Mouse (Mus musculus): ENCODE results near the gene Gys1. TPM values are rescaled to one million over a fixed set of nuclear protein-coding genes. Genes with fewer than 3 reads are reported as not detected.
"Not testable (repeated sequence)": the region's sequence is repeated elsewhere in the genome, so short reads cannot be mapped to it uniquely, and the experiment has no call there.

The Gys1 gene
- polyA plus RNA-seq (2015; fragmentation: Nextera tagmentation; extraction: Ambion mirVana), result 10.1 and 10.6 TPM in 2 replicates

GRCm38 (mm10) chr7:45434203-45435015 lies at the start of gene Gys1:
Gene Gys1 (plus strand): TSS chr7:45434844.
- WGBS, result under 1% methylated on average over 45 of the region's 45 CpGs
- H3K27ac ChIP-seq (replicated peaks), result peak within 1 kb of the TSS; percentile 82

GRCm38 (mm10) chr7:45386077-45386476 lies 48.6 kb upstream of the Gys1 start:
- Histone ChIP-seq H3K4me2 (replicated peaks; ENCODE audit: low read depth) (no peak overlapping the region), H3K27me3 (ENCODE audit: control insufficient read depth, insufficient read depth, low read length) (no peaks in the 10 kb centered on the region), H3K9me3 (ENCODE audit: control insufficient read depth, low read length) (no peaks in the 10 kb centered on the region), H3K4me3 (ENCODE audit: low read depth, low read length) (no peak overlapping the region), H3K27ac (replicated peaks) (no peak overlapping the region), H3K9ac (ENCODE audit: low read length) (no peak overlapping the region), H3K36me3 (ENCODE audit: control insufficient read depth, insufficient read depth, low read length) (peaks cover 60% of the 10 kb centered on the region), H3K4me1 (replicated peaks; ENCODE audit: control insufficient read depth, insufficient read depth) (no peaks in the 10 kb centered on the region)
- no peak for ATAC-seq (ENCODE audit: low FRiP score, low TSS enrichment)
- 93% methylated on average over 3 of the region's 3 CpGs for WGBS
- TF ChIP-seq CTCF (IDR thresholded peaks at IDR 0.05; ENCODE audit: low read depth), result peak; percentile 55
- TF ChIP-seq EP300 (optimal IDR thresholded peaks at IDR 0.05), result no peak
- DNase-seq (ENCODE audit: low spot score), result no peak

More at GRCm38 (mm10) chr7:45434203-45435015, at the start of gene Gys1:
- Histone ChIP-seq H3K4me1 (replicated peaks; ENCODE audit: control insufficient read depth, insufficient read depth) (peaks cover 9% of the 10 kb centered on the region), H3K9ac (ENCODE audit: low read length) (peak within 1 kb of the TSS; percentile 76), H3K9me3 (ENCODE audit: control insufficient read depth, low read length) (no peaks in the 10 kb centered on the region), H3K4me3 (ENCODE audit: low read depth, low read length) (peak within 1 kb of the TSS; percentile 53), H3K36me3 (ENCODE audit: control insufficient read depth, insufficient read depth, low read length) (peaks cover 6% of the 10 kb centered on the region; the same call in 1 of the 2 replicates), H3K4me2 (replicated peaks; ENCODE audit: low read depth) (peak within 1 kb of the TSS; percentile 94), H3K27me3 (ENCODE audit: control insufficient read depth, insufficient read depth, low read length) (no peaks in the 10 kb centered on the region)
- DNase-seq (ENCODE audit: low spot score) (peak; percentile 100), ATAC-seq (ENCODE audit: low FRiP score, low TSS enrichment) (peak; percentile 96)
- TF ChIP-seq EP300 (optimal IDR thresholded peaks at IDR 0.05) (peak; percentile 67), CTCF (IDR thresholded peaks at IDR 0.05; ENCODE audit: low read depth) (peak; percentile 98)

- ATAC-seq (ENCODE audit: low FRiP score, low TSS enrichment), result peak; percentile 76
- Histone ChIP-seq H3K4me1 (replicated peaks; ENCODE audit: control insufficient read depth, insufficient read depth) (peaks cover 4% of the 10 kb centered on the region; the same call in 1 of the 2 replicates), H3K9ac (ENCODE audit: low read length) (peak overlapping the region; percentile 80), H3K9me3 (ENCODE audit: control insufficient read depth, low read length) (no peaks in the 10 kb centered on the region), H3K36me3 (ENCODE audit: control insufficient read depth, insufficient read depth, low read length) (peaks cover 14% of the 10 kb centered on the region; the same call in 1 of the 2 replicates), H3K4me3 (ENCODE audit: low read depth, low read length) (peak overlapping the region; percentile 75), H3K27ac (replicated peaks) (peak overlapping the region; percentile 97), H3K27me3 (ENCODE audit: control insufficient read depth, insufficient read depth, low read length) (no peaks in the 10 kb centered on the region), H3K4me2 (replicated peaks; ENCODE audit: low read depth) (peak overlapping the region; percentile 69)
- no peak for DNase-seq (ENCODE audit: low spot score)
- WGBS, result 0% methylated on average over 19 of the region's 20 CpGs
- TF ChIP-seq CTCF (IDR thresholded peaks at IDR 0.05; ENCODE audit: low read depth) (no peak), EP300 (optimal IDR thresholded peaks at IDR 0.05) (no peak)
Measured at GRCm38 (mm10) chr7:45395129-45395541, 39.5 kb upstream of the Gys1 start.

GRCm38 (mm10) chr7:45395578-45396336 lies 38.9 kb upstream of the Gys1 start, which contains the start of gene Snrnp70:
Gene Snrnp70 (minus strand): TSS chr7:45395742.
- H3K9me3 ChIP-seq (ENCODE audit: control insufficient read depth, low read length), result no peaks in the 10 kb centered on the region
- under 1% methylated on average over 60 of the region's 60 CpGs for WGBS
- peak within 1 kb of the TSS; percentile 75 for H3K4me3 ChIP-seq (ENCODE audit: low read depth, low read length)
- H3K27ac ChIP-seq (replicated peaks), result peak within 1 kb of the TSS; percentile 97
- DNase-seq (ENCODE audit: low spot score), result peak; percentile 100
- H3K36me3 ChIP-seq (ENCODE audit: control insufficient read depth, insufficient read depth, low read length), result peaks cover 12% of the 10 kb centered on the region; the same call in 1 of the 2 replicates
- H3K9ac ChIP-seq (ENCODE audit: low read length), result peak within 1 kb of the TSS; percentile 80
- no peaks in the 10 kb centered on the region for H3K27me3 ChIP-seq (ENCODE audit: control insufficient read depth, insufficient read depth, low read length)
- no peak for TF ChIP-seq CTCF (IDR thresholded peaks at IDR 0.05; ENCODE audit: low read depth)
- peak within 1 kb of the TSS; percentile 69 for H3K4me2 ChIP-seq (replicated peaks; ENCODE audit: low read depth)
- peak; percentile 98 for ATAC-seq (ENCODE audit: low FRiP score, low TSS enrichment)
- peaks cover 4% of the 10 kb centered on the region; the same call in 1 of the 2 replicates for H3K4me1 ChIP-seq (replicated peaks; ENCODE audit: control insufficient read depth, insufficient read depth)

GRCm38 (mm10) chr7:45396337-45396775 lies 38.3 kb upstream of the Gys1 start:
- peak overlapping the region; percentile 75 for H3K4me3 ChIP-seq (ENCODE audit: low read depth, low read length)
- not testable (repeated sequence) for H3K9me3 ChIP-seq (ENCODE audit: control insufficient read depth, low read length); H3K4me1 ChIP-seq (replicated peaks; ENCODE audit: control insufficient read depth, insufficient read depth); H3K27me3 ChIP-seq (ENCODE audit: control insufficient read depth, insufficient read depth, low read length); DNase-seq (ENCODE audit: low spot score); H3K9ac ChIP-seq (ENCODE audit: low read length)
- peaks cover 12% of the 10 kb centered on the region; the same call in 1 of the 2 replicates for H3K36me3 ChIP-seq (ENCODE audit: control insufficient read depth, insufficient read depth, low read length)
- H3K4me2 ChIP-seq (replicated peaks; ENCODE audit: low read depth), result peak overlapping the region; percentile 58
- ATAC-seq (ENCODE audit: low FRiP score, low TSS enrichment), result peak; percentile 48
- TF ChIP-seq CTCF (IDR thresholded peaks at IDR 0.05; ENCODE audit: low read depth), result peak; percentile 59
- peak overlapping the region; percentile 81 for H3K27ac ChIP-seq (replicated peaks)
- 3% methylated on average over 3 of the region's 3 CpGs for WGBS

All from stomach, postnatal 0 days (tissue).